Mouse (Mus musculus) hindlimb bud, embryonic 11.5 days (tissue): ENCODE measurements at regions not wholly inside any gene's neighbourhood (a gene's known extent, or its start where the extent isn't known, plus 50 kb on each side); places are given as distances from the start of the nearest gene placed in this dataset.

ENCODE experiments used
- DNase-seq: peaks from one replicate; pipeline ENCODE4 v3.0.0-alpha.2; 2012; ENCODE audit warnings: low read depth, low spot score; ENCODE audit errors: extremely low spot score

DNA sequence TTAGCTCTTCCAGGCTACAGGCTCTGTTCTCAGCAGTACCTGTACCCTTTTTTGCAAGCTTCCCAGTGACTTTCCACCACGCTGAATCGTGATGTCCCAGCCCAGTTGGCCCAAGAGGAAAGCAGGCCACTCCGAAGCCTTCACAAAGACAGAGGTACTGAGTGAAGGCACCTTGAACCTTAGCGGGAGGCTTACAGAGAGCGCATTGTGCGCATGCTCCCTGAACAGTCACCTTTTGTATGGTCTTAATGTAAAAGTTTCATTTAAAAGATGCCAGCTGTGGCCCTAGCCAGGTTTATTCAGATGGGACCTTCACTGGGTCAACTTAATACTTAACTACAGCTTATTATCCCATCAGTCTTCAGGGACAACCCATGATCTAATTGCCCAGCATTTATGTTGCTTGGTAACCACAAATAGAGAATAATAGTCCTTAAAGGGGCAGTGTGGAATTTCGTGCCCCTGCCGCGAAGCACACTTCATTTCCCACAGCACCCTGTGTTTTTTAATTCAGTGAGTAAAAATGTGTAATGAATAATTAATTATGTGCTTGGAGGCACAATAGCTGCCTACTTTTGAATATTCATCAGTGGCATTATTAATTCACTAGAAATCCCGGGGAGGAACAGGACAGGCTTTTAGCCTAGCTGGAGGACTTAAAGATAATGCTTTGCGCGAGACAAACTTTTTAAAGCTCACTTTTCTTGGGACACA is 111.3 kb upstream of the Vrk1 start:
- DNase-seq: no peak

DNA sequence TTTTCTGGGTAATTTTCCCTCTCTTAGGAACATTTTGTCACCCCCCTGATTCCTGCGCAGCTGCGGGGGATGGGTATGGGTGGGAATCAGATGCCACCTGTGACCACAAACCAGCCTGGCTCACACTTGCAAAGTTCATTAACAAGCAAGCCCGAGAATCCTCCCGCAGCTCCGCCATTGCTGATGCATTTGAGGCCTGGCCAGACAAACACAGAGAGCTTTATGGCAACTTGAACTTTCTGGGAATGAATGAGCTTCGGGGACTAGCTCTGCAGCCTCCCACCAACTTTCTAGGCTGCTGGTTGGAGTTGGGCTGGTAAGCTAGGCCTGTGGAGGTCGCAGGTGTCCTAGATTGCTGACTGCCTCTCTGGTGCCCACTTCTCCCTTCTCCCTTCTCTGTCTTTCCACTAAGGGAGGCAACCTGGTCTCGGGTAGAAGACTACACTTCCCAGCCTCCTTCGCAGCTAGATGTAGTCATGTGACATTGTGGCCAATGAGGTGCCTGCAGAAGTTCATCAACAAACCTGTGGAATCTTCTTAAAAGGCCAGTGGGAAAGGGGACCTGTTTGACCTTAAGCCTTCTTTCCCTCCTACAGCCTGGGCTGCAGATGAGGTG is 110.6 kb upstream of the Vrk1 start:
- no peak for DNase-seq

DNA sequence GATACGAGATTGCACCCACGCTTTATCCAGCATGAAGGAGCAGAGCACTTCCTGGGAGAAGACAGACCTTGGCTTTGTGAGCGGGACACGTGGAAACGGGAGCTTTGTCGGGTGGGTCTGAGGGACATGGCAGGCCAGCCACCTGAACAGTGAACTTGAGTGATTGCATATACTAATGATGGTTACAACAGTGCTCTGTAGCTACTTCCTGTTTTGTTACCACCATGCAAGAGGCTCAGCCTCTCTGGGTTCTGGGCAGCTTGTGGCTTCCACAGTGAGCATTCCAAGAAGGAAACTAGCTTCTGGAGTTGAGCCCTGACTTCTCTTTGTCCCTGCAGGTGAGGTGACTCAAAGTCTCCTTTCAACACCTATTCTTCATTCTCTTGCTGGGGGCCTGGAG is 109.5 kb upstream of the Vrk1 start:
- DNase-seq: no peak

DNA sequence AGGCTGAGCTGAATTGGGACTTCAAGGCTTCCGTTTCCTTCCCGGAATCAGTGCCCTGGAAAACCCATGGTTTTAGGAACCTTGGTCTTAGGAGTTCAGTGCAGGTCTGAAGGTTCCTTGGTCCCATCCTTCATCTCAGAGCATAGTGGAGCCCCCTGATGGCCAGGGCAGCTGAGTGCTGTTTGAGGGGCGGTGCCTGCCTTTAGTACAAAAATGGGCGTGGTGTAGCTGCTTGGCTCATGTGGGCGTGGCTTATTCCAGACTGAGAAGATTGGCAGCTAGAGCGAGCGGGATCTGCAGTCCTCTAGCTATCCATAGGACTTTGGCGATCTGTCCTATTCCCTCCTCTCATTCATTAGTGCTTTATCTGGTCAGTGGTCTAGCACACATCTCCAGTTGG is 107.0 kb upstream of the Vrk1 start:
- DNase-seq: no peak

DNA sequence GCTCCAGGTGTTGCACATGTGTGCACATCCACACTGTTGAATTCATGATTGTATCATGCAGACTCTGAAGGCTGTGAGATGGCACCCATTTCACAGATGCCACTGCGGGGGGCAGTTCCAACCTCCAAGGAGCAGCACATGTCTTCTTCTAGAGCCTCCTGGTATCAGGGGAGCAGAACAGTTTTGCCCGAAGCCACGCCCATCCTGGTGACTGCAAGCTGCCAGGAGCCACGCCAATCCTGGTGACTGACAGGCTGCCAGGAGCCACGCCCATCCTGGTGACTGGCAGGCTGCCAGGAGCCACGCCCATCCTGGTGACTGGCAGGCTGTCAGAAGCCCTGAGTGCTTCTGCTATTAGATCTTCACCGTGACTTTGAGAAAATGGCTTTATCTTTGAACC is 103.4 kb upstream of the Vrk1 start:
- no peak for DNase-seq

DNA sequence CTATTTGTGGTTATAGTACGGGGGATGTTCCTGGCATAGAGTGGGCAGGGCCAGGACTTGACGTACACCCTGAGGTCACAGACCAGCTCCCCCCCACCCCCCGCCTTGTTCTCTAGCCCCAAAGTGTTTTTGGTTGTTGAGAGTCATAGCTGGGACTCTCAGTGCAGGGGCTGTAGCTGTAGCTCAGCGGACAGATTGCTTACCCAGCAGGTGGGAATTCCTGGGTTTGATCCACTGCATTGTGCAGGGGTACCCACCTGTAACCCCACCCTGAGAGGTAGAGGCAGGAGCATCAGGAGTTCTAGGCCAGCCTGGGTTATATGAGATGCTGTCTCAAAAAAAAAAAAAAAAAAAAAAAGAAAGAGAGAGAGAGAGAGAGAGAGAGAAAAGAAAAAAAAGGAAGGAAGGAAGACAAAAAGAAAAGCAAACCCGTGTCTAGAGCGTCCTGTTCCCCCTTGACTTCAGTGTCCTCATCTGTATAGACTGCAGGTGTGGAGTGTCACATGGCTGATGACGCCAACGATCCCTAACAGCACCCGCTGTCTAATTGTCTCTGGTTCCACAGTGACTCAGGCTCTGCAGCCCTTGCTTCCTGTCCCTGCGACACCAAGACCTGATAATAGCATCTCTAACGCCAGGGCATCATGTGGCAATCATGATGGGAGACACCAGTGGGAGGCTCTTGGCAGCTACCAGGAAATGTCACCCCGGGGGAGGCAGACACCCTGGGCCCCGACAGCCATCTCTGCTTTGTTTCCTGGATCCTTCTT is 102.0 kb upstream of the Vrk1 start:
- DNase-seq: no peak

DNA sequence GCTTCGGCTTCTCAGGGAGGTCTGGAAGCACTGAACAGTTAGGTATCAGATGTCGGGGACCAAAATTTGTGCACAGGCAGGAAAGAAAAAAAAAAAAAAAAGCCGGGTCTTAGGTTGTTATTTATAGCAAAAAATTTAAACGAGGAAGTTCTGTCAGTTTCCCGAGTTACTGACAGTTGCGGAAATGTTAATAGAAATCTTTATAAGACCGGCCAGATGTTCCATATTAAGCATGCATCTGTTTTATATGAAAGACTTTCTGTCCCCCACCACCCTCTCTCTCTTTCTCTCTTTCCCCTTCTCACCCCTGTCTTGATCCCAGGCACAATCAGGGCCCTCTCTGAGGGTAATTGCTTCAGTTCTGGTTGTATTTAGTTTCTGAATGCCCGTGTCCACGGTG is 98.5 kb upstream of the Vrk1 start:
- peak; percentile 28 for DNase-seq

DNA sequence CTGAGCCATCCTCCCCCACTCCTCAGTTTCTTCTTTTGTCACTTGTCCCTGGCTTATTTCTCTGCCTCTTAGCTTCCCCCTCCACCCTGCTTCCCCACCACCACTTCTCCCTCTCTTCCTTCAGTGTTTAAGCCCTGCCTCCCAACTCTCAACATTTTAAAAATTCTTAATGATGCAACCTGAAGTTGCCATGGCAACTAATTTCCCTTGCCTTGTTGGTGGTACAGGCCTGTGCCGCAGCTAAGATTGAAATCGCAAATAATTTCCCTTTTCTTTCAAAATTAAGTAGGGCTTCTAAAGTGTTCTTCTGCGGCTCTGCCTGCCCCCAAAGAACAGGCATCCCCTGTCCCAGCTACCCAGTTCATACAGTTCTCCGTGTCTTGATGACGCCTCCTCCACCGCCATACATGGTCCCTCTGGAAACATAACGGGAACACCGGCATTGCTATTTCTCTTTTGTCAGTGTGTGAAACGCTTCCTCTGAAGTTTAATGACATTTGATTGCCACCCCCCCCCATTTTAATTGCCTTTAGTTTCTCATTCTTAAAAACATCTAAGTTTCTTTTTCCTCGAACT is 92.6 kb upstream of the Vrk1 start:
- DNase-seq: no peak

DNA sequence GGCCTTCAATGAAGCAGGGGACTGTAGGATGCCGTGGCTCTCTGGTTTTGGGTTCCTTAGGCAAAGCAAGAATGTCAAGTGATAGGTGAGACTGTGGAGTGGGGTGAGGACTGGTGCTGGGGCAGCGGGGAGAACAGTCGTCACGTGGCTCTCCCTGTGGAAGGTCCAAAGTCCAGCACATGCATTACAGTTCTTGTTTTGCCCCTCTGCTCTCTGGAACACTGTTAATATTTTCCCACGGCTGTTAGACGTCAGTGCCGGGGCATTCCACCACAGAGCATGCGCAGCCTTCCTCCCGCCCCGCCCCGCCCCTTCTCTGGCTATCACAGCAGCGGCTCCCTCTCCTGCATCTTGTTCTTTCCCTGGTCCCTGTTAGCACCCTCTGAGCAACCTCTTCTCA is 91.3 kb upstream of the Vrk1 start:
- no peak for DNase-seq

DNA sequence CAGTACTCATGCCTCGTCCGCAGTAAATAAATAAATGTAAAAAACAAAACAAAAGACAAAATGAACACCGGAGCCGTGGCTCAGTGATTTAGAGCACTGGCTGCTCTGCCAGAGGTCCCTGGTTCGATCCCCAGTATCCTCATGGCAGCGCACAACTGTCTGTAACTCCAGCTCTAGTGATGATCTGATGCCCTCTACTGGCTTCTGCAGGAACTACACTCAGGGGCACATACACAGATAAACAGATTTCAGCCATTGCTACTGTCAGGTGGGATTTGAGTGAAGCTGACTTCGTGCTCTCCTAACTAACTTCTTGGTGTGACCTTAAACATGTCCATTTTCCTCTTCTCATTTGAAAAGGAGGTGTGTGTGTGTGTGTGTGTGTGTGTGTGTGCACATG is 82.8 kb upstream of the Vrk1 start:
- no peak for DNase-seq

DNA sequence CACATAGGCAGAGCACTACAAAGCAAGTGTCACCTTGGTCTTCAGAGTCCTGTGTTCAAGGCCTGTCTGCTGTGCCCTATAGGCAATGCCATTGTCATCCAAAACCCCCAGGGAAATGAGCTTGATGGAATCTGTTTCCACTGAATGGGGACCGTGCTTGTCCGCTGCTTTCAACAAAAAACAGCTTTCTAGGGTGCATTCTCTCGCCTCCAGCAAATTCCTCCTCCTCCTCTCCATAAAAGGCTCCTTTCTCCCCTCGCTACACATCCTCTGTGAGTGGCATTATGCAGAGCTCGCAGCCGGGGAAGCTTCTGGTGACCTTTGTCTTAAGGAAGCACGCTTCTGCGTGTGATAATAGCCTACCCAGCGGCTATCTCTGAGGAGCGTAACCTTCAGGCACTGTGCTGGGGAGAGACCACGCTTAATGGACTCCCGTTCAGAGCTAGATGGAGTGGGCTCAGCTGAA is 80.5 kb upstream of the Vrk1 start:
- no peak for DNase-seq

DNA sequence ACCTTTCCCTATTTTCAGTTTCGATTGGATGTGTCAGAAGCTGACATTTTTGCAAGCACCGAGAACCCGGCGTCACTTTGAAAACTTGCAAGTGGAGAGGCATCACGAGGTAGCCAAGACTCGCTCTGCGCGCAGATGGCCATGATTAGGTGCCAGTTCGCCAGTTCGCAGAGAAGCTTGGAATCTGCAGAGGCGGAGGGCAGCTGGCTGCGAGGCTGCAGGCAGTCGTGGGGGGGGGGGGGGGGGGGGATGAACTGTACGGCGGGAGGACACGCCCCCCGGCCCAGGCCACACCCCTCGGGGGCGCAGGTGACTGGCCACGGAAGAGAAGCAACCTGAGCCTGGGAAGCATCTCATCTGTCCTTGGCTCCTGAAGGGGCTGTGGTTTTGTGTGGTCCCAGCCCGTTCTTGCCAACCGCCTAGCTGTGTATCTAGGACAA is 74.6 kb upstream of the Vrk1 start:
- no peak for DNase-seq

DNA sequence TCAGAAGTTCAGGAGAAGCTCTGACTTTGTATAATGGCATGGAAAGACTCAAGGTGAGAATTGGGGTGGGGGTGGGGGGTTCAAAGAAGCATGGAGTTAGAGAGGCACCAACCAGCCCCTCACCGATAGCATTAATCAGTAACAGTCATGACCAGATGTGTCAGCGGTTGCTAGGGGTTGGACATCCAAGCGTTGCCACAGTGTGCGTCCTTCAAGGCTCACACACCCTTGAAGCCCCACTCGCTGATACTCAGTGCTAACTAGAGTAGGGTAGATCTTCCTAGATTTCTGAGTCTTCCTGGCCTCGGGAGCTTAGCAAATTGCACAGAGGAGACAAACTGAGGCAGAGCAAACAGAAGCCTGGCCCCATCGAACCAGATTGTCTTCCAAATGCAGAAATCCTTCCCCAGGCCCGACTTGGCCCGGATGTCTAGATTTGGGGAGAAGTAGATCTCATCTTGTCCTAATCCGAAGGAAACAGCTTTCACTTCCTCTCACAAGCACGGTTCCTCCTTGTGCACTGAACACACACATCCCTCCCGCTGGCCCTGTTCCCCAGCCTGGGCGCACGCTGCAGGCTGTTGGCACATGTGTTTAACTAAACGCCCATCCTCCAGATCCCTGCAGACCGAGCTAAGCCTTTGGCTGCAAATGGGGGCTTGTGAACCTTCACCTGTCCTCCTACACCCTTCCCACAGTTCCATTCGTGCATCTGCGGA is 73.1 kb upstream of the Vrk1 start:
- no peak for DNase-seq

DNA sequence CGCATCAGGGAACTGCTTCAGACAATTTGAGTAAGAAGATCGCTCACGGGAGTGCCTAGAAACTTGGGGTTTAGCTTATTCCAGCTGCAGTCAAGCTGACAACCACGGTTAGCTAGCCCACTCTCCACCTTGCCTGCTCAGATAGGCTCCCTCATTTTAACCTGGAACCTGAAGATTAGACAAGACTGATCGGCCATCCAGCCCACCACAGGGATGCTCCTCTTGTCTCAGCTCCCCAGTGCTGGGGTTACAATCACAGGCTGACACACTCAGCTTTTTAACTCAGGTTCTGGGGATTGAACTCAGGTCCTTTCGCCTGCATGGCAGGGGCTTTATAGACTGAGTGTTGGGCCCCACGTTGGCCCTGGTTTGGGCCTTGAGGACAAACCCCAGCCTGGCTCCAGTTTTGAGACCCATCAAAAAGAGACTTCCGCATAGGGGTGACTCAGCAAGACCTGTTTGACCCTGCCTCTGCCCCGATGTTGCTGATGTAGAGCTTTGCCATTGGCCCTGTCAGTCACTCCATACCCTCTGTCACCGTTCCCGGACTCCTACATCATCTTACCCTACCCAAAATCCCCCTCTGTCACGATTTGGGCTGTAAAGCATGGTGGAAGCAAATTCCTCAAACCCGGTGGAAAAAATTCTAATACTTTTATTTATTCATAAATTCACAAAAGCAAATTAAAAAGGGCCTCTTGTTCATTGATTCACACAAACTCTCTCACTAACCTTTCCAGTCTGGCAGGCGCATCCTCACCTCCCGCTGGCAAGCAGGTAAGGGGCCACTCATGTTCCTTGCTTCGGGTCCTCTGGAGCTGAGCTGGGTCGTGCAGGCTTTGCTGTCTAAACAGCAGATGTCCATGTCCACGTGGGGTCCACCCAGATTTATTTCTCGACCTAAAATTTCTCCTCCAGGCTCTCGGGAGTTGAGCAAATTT is 67.6 kb upstream of the Vrk1 start:
- DNase-seq: no peak

DNA sequence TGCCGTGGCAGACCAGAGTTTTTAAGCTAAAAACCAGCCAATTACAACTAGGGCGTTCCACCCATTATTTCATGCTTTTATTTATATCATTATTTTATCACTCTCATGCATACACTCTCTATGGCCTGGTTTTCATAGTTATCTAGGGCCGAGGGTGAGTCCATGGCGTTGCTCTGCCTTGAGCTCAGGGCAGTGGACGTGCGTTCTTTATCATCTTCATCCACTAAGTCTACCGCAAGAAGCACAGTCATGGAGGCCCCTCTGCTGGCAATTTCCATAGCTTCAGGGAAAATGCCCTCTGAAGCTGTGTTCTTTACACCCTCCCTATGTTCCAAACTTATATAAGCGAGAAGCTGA is 67.0 kb upstream of the Vrk1 start:
- DNase-seq: no peak

DNA sequence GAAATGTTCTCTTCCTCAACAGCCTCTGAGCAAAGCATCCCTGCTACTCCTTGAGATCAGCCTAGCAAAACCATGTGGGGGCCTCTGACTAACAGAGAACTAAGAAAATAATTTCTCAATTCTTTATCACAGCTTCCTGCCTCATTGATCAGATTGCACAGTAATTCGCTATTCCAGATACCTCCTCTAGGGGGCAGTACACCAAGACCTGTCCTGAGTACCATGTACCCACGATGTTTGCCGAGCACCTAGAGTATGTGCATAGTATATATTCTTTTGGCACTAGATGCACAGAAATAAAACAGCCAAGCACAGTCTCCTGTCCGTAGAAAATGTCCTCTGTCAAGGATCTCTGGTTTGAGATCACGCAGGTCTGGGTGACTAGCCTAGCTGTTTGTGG is 62.7 kb upstream of the Vrk1 start:
- no peak for DNase-seq

DNA sequence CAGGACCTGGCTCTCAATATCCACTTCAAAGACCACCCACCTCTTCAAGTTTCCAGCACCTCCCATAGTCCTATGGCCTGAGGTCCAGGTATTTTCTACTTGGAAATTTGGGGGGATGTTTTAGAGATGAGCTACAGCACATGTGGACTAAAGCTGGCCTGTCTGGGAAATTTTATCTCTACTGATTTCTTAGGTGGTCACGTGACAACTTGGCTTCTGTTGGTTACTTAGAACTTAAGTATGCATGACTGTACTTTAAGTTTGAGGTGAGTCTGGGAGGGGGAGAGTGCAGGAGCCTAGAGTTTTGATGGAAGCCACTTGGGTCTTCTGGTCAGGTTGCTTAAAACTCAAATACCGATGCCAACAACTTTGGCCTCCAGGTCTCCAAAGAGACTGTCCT is 61.7 kb upstream of the Vrk1 start:
- no peak for DNase-seq

DNA sequence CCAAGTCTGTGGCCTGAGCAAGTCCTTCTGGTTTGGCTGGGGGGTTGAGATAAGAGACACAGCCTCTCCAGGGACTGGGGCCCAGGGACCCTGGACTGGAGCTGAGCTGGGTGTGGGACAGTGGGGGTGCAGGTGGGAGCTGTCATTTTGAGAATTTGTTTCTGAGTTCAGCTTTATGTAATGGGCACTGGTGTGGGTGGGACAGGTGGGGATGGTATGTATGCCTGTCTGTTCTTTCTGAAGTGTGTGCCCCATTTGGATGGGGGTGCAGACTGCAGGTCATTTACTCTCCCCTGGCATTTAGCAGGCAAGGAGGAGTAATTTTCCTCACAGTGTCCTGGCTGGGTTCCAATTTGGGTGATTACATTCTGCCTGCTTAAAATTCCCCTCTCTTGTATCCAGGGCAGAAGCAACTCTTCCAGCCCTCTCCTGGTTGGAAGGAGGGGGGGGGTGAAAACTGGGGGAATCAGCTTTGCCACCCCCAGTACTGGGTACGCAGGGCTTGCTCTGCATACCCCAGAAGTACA is 54.2 kb upstream of the Vrk1 start:
- no peak for DNase-seq

DNA sequence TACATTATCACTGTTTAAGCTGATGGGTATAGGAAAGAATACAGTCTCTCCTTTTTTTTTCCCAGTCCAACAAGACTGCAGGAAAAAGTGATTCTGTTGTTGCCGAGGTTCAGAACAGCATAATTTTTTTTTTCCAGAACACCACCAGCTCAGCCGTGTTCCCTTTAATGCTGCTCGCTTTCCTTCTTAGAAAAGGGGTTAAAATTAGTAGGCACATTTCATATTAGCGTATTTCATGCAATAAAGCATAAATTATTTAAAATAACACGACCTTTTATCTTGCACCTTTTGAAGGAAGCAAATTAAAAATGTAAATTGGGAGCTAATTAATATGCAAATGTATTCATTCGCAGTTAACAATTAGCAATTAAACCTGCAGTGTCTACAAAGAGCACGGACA is 50.3 kb upstream of the Vrk1 start:
- DNase-seq: no peak
